Mouse (Mus musculus) heart, embryonic 11.5 days (tissue): ENCODE results near the gene Pak6. TPM values are rescaled to one million over a fixed set of nuclear protein-coding genes. Genes with fewer than 3 reads are reported as not detected.

Experiments used
- ATAC-seq: fragments of 200-750 bp; cut with Nextera tagmentation; replicated peaks from 2 replicates; pipeline ENCODE4 v1.8.0; 2017; ENCODE audit warnings: moderate library complexity; ENCODE audit not compliant: insufficient number of reproducible peaks, low FRiP score, low TSS enrichment
- H3K27ac ChIP-seq: fragments of 300-500 bp; sonication (generic); 2 replicates; pipeline ENCODE4 v1.5.1; 2014; ENCODE audit warnings: mild to moderate bottlenecking, low read depth, low read length
- H3K27me3 ChIP-seq: fragments of 300-500 bp; sonication (generic); 2 replicates; pipeline ENCODE4 v1.6.1; 2014; ENCODE audit warnings: mild to moderate bottlenecking, low read length, mixed read lengths; ENCODE audit not compliant: control insufficient read depth, insufficient read depth
- H3K36me3 ChIP-seq: fragments of 300-500 bp; sonication (generic); 2 replicates; pipeline ENCODE4 v1.6.1; 2014; ENCODE audit warnings: mild to moderate bottlenecking, low read length, moderate library complexity, mixed read lengths; ENCODE audit not compliant: control insufficient read depth, insufficient read depth
- H3K4me1 ChIP-seq: fragments of 300-500 bp; sonication (generic); 2 replicates; pipeline ENCODE4 v1.6.1; 2014; ENCODE audit warnings: low read length; ENCODE audit not compliant: control insufficient read depth, insufficient read depth
- H3K4me2 ChIP-seq: fragments of 300-500 bp; sonication (generic); 2 replicates; pipeline ENCODE4 v1.6.1; 2014; ENCODE audit warnings: mild to moderate bottlenecking, moderate library complexity
- H3K4me3 ChIP-seq: fragments of 300-500 bp; sonication (generic); 2 replicates; pipeline ENCODE4 v1.5.1; 2014; ENCODE audit warnings: low read depth, low read length
- H3K9ac ChIP-seq: fragments of 300-500 bp; sonication (generic); 2 replicates; pipeline ENCODE4 v1.6.1; 2014; ENCODE audit warnings: mild to moderate bottlenecking, low read depth, low read length, moderate library complexity
- H3K9me3 ChIP-seq: fragments of 300-500 bp; sonication (generic); replicated peaks from 2 replicates; pipeline ENCODE4 v1.6.1; 2016; ENCODE audit warnings: low read length; ENCODE audit not compliant: control insufficient read depth
- WGBS: fragments of 180-500 bp; shearing (Covaris S2); extraction: QIAGEN DNeasy Blood & Tissue Kit; methylation state at CpG from one replicate; pipeline ENCODE4 v1.1.7; 2014; ENCODE audit not compliant: insufficient replicate concordance; 5-methylcytosine and 5-hydroxymethylcytosine counted together
- polyA plus RNA-seq: library from polyadenylated mRNA; unstranded; fragments of >200 nt; fragmentation: Nextera tagmentation; extraction: Ambion mirVana; gene quantifications from 2 replicates; pipeline ENCODE4 v1.2.1, GENCODE M21; 2014

Pak6 gene
- polyA plus RNA-seq, 1 experiment from 2014 or later, result 3.0 TPM

GRCm38 (mm10) chr2:118669785-118670184 lies 6.7 kb downstream of the Pak6 start:
- peaks cover 33% of the 10 kb centered on the region for H3K27me3 ChIP-seq
- H3K36me3 ChIP-seq, result no peaks in the 10 kb centered on the region
- no peak overlapping the region for H3K9ac ChIP-seq
- H3K4me2 ChIP-seq, result no peak overlapping the region
- H3K4me3 ChIP-seq, result no peak overlapping the region
- 29% methylated on average over 2 of the region's 2 CpGs for WGBS
- peaks cover 24% of the 10 kb centered on the region for H3K4me1 ChIP-seq
- no peak for ATAC-seq
- H3K27ac ChIP-seq, result no peak overlapping the region
- H3K9me3 ChIP-seq, result no peaks in the 10 kb centered on the region

DNA sequence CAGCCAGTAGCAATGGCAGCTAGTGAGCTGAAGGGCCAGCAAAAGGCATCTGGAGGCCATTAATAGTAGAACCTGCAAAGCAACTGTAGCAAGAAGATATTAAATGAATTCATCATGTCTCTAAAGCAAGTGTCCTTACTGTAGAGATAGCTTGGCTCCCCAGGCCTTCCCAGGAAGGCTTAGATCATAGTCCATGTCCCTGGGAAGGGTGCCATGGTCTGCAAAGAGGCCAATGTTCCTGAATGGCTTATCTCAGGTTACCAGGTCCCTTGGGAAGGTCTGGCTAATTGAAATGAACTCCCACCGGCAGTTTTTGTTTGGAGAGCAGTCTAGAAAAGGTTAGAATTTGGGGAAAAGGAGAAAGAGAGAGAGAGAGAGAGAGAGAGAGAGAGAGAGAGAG lies 8.6 kb downstream of the Pak6 start:
- H3K27me3 ChIP-seq, result peaks cover 51% of the 10 kb centered on the region
- no peaks in the 10 kb centered on the region for H3K9me3 ChIP-seq
- H3K4me3 ChIP-seq, result no peak overlapping the region
- no peak overlapping the region for H3K27ac ChIP-seq
- no peak for ATAC-seq
- no peaks in the 10 kb centered on the region for H3K36me3 ChIP-seq
- peaks cover 16% of the 10 kb centered on the region for H3K4me1 ChIP-seq
- 57% methylated on average over 1 of the region's 1 CpGs for WGBS
- H3K4me2 ChIP-seq, result no peak overlapping the region
- no peak overlapping the region for H3K9ac ChIP-seq

DNA sequence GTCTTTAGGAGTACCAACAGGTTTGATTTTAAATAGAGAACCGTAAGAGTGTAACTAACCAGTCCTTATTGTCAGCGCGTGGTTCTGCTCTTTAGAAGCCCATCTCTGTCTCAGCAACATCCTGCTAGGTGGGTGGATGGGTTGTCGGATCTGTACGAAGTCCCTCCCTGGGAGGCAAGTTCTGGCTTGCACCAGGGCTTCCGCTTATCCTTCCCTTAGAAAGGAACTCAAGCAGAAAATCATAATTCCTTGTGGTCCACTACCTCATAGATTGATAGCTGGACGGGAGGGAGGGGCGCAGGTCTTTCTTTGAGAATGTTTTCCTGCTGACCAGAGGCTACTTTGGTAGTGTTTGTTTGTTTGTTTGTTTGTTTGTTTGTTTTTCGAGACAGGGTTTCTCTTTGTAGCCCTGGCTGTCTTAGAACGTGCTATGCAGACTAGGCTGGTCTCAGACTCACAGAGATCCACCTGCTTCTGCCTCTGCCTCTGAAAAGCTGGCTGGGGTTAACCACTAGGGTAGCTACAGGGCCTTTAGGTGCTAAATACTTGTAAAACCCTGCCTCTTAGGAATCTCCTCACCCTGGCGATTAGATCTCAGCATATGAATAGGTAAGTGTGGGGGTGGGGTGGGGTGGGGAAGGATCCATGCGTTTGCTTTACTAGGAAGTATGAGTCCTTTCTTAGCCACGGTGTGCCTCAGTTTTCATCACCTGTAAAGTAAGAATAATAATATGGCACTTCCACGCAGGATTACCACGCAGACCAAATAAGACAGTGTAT lies 10.8 kb downstream of the Pak6 start:
- no peak overlapping the region for H3K4me2 ChIP-seq
- H3K36me3 ChIP-seq, result no peaks in the 10 kb centered on the region
- H3K4me3 ChIP-seq, result no peak overlapping the region
- ATAC-seq, result no peak
- WGBS, result 29% methylated on average over 15 of the region's 15 CpGs
- H3K4me1 ChIP-seq, result peaks cover 18% of the 10 kb centered on the region
- H3K27me3 ChIP-seq, result peaks cover 69% of the 10 kb centered on the region
- no peak overlapping the region for H3K27ac ChIP-seq
- no peaks in the 10 kb centered on the region for H3K9me3 ChIP-seq
- H3K9ac ChIP-seq, result no peak overlapping the region

DNA sequence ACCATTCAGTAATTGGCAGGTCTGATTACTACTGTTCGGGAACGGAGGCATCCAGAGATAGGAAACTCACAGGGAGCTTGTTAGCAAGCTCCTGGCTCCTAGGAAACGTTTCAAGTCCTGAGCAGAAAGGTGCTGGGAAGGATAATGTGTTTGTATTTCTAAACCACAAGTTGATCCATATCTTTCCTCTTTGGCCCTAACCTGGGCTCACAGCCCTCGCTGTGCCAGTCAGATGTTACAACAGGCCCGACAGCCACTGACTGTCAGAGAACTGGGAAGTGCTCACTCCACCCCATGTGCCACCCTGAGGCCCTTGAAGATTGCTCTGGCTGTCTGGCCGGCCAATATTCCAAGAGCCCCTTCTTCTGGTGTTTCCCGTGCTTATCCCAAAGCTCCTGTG lies 11.4 kb downstream of the Pak6 start:
- peaks cover 74% of the 10 kb centered on the region for H3K27me3 ChIP-seq

DNA sequence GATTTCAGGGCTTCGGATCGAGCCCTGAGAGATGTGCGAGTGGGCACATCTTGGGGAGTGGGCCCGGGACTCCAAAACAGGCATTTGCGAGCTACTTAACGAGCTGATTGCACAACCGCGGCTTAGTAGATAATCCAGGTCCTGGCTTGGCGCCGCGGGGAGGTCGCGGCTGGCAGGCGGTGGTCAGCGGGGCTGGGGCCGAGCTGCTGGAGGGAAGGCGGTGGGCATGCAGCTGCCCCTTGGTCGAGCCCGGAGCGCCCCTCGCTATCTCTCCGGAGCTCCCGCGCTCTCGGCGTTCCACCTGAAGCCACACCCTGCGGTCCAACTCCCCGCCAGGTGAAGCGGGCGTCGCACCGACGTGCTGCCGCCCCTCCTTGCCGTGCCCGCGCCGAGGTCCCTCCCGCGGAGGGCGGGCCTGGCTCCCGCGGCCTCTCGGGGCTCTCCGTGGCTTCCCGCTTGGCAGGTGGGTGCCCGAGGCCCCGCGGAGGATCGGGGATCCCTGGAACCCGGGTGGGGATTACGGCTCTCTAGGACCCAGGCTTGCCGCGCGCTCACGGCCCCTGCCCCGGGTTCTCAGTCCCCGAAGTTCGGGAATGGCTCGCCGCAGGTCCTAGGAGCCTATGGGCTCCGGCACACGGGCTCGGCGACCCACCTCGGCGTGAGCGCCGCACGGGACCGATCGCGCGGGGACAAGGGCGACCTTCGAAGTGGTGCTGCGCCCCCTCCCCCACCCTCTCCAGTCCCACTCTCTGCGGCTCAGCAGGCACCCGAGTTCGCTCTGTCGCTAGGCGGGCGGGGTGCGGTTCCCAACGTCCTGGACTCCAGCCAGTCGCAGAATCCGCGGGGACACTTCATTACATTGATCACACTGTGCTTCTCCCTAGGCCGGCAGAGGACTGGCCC lies 14.0 kb downstream of the Pak6 start:
- peaks cover 18% of the 10 kb centered on the region for H3K4me1 ChIP-seq
- ATAC-seq, result no peak; the same call in 1 of the 2 replicates
- peak overlapping the region; percentile 65 for H3K9ac ChIP-seq
- H3K36me3 ChIP-seq, result no peaks in the 10 kb centered on the region
- peak overlapping the region; percentile 92 for H3K4me2 ChIP-seq
- peaks cover 79% of the 10 kb centered on the region for H3K27me3 ChIP-seq
- WGBS, result under 1% methylated on average over 83 of the region's 89 CpGs
- no peak overlapping the region for H3K27ac ChIP-seq
- no peaks in the 10 kb centered on the region for H3K9me3 ChIP-seq
- peak overlapping the region; percentile 50 for H3K4me3 ChIP-seq

More for the DNA sequence above, 11.4 kb downstream of the Pak6 start:
- Histone ChIP-seq H3K4me2 (no peak overlapping the region), H3K9me3 (no peaks in the 10 kb centered on the region), H3K27ac (no peak overlapping the region), H3K36me3 (no peaks in the 10 kb centered on the region), H3K4me3 (no peak overlapping the region), H3K9ac (no peak overlapping the region), H3K4me1 (peaks cover 18% of the 10 kb centered on the region)
- WGBS, result 12% methylated on average over 7 of the region's 7 CpGs
- ATAC-seq, result no peak

DNA sequence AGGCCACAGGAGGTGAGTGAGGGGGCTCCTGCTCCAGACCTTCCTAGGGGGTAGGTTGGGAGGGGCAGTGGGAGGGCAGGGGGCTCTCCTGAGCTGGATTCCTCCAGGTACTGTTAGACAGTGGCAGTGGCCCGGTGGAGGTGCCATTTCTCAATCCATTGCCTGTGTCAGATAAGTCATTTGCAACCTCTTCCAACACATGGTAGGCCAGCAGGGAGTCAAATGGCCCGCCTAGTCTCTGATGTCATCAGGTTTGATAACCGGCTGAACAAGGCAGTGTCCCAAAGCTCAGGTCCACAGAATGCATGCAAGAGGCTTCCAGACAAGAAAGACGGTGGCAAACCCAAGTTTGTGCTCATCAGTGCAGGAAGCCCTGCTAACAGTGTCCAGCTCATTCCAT lies 14.7 kb downstream of the Pak6 start:
- H3K4me3 ChIP-seq, result peak overlapping the region; percentile 50
- H3K27ac ChIP-seq, result no peak overlapping the region
- WGBS, result 7% methylated on average over 4 of the region's 4 CpGs

DNA sequence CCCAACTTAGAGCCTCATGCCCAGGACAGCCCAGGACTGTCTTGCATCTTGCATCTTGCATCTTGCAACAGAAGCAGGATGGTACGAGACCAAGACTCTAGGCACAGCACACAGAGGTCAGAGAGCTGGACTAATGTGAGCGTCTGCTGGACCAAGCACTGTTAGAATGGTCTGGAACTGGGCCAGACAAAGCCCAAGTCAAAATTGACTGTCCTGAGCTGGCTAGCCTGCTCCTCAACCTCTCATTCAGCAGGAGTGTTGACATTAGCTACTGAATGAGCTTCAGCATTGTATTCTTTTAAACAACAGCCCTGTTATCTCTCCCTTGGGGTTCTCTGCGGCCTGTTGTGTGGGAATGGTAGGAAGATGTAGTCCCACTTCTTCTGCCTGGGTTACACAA lies 16.5 kb downstream of the Pak6 start:
- no peak overlapping the region for H3K4me3 ChIP-seq
- H3K4me2 ChIP-seq, result no peak overlapping the region
- no peaks in the 10 kb centered on the region for H3K9me3 ChIP-seq
- no peak overlapping the region for H3K9ac ChIP-seq
- WGBS, result 58% methylated on average over 3 of the region's 3 CpGs
- no peaks in the 10 kb centered on the region for H3K36me3 ChIP-seq
- H3K27ac ChIP-seq, result no peak overlapping the region
- no peak for ATAC-seq
- peaks cover 60% of the 10 kb centered on the region for H3K27me3 ChIP-seq
- H3K4me1 ChIP-seq, result peaks cover 18% of the 10 kb centered on the region

More for the DNA sequence above, 14.7 kb downstream of the Pak6 start:
- Histone ChIP-seq H3K9me3 (no peaks in the 10 kb centered on the region), H3K36me3 (no peaks in the 10 kb centered on the region), H3K27me3 (peaks cover 77% of the 10 kb centered on the region), H3K4me2 (peak overlapping the region; percentile 92), H3K4me1 (peaks cover 23% of the 10 kb centered on the region), H3K9ac (no peak overlapping the region)
- ATAC-seq, result no peak

DNA sequence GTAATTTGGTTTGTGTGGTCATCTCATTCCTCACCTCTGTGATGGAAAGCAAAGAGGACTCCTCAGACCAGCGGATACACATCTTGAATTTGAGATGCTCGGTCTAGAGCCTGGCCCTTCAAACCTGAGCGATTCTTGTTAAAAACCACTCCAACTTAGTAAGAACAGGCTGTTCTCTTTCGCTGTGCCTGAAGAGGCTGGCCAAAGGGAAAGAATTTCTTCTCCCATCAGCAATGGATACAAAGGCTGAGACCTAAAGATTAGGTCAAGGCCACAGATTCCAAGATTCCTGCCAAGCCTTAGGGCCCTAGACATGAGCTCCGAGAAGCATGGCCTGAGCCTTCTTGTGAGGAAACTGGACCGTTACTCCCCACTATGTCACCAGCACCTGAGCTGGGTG lies 17.8 kb downstream of the Pak6 start:
- no peak overlapping the region for H3K9ac ChIP-seq
- no peak overlapping the region for H3K4me3 ChIP-seq
- 88% methylated on average over 6 of the region's 6 CpGs for WGBS
- no peak overlapping the region for H3K4me2 ChIP-seq
- no peaks in the 10 kb centered on the region for H3K36me3 ChIP-seq
- ATAC-seq, result no peak
- peaks cover 18% of the 10 kb centered on the region for H3K4me1 ChIP-seq
- H3K9me3 ChIP-seq, result no peaks in the 10 kb centered on the region
- no peak overlapping the region for H3K27ac ChIP-seq
- H3K27me3 ChIP-seq, result peaks cover 48% of the 10 kb centered on the region
